Mouse (Mus musculus) bone marrow macrophage, adult 2 months (primary cell): ENCODE data around the gene Rgs16.

Experiments
- CTCF ChIP-seq: IDR thresholded peaks from 2 replicates; pipeline ENCODE4 v1.5.1; 2012; ENCODE audit warnings: low read depth, mild to moderate bottlenecking, low read length, moderate library complexity
- POLR2A ChIP-seq: IDR thresholded peaks from 2 replicates; pipeline ENCODE4 v1.6.1; 2012; ENCODE audit warnings: mild to moderate bottlenecking, low read depth, low read length, borderline replicate concordance

GRCm38 (mm10) chr1:153764136-153764535 lies 24.0 kb downstream of the Rgs16 start:
- TF ChIP-seq CTCF (no peak), POLR2A (no peak)
